Mouse (Mus musculus) hindbrain, embryonic 16.5 days (tissue): ENCODE measurements at regions not wholly inside any gene's neighbourhood (a gene's known extent, or its start where the extent isn't known, plus 50 kb on each side); places are given as distances from the start of the nearest gene placed in this dataset.

Source experiments
- ATAC-seq: fragments of 200-750 bp; cut with Nextera tagmentation; 2 replicates; pipeline ENCODE4 v1.8.0; 2017; ENCODE audit warnings: moderate TSS enrichment, moderate library complexity
- H3K27ac ChIP-seq: fragments of 300-500 bp; sonication (generic); 2 replicates; pipeline ENCODE4 v1.5.1; 2014; ENCODE audit warnings: low read depth, mild to moderate bottlenecking, control low read depth, low read length, moderate library complexity
- H3K27me3 ChIP-seq: fragments of 300-500 bp; sonication (generic); replicated peaks from 2 replicates; pipeline ENCODE4 v1.6.1; 2014; ENCODE audit warnings: low read length; ENCODE audit not compliant: control insufficient read depth, insufficient read depth
- H3K36me3 ChIP-seq: fragments of 300-500 bp; sonication (generic); 2 replicates; pipeline ENCODE4 v1.6.1; 2014; ENCODE audit warnings: mild to moderate bottlenecking, low read length, moderate library complexity, mixed read lengths; ENCODE audit not compliant: control insufficient read depth, insufficient read depth
- H3K4me1 ChIP-seq: fragments of 300-500 bp; sonication (generic); 2 replicates; pipeline ENCODE4 v1.6.1; 2014; ENCODE audit warnings: low read depth, low read length; ENCODE audit not compliant: control insufficient read depth, insufficient read depth
- H3K4me2 ChIP-seq: fragments of 300-500 bp; sonication (generic); 2 replicates; pipeline ENCODE4 v1.6.1; 2014; ENCODE audit warnings: mild to moderate bottlenecking, low read length, control low read depth, moderate library complexity
- H3K4me3 ChIP-seq: fragments of 300-500 bp; sonication (generic); 2 replicates; pipeline ENCODE4 v1.5.1; 2014; ENCODE audit warnings: mild to moderate bottlenecking, low read length, control low read depth, moderate library complexity
- H3K9ac ChIP-seq: fragments of 300-500 bp; sonication (generic); 2 replicates; pipeline ENCODE4 v1.6.1; 2014; ENCODE audit warnings: low read depth, mild to moderate bottlenecking, control low read depth, low read length, moderate library complexity
- H3K9me3 ChIP-seq: fragments of 300-500 bp; sonication (generic); 2 replicates; pipeline ENCODE4 v1.6.1; 2014; ENCODE audit warnings: mild to moderate bottlenecking, low read length, moderate library complexity; ENCODE audit not compliant: control insufficient read depth
- whole genome bisulfite sequencing: fragments of 180-500 bp; shearing (Covaris S2); extraction: QIAGEN DNeasy Blood & Tissue Kit; methylation state at CpG from one replicate; pipeline ENCODE4 v1.1.7; 2014; 5-methylcytosine and 5-hydroxymethylcytosine counted together

GRCm38 (mm10) chr13:78520771-78521170 lies 321.2 kb upstream of the Nr2f1 start:
- no peaks in the 10 kb centered on the region for H3K4me1 ChIP-seq
- no peaks in the 10 kb centered on the region for H3K9me3 ChIP-seq
- no peak overlapping the region for H3K4me3 ChIP-seq
- H3K27me3 ChIP-seq: no peaks in the 10 kb centered on the region
- no peak overlapping the region for H3K4me2 ChIP-seq
- no peak for ATAC-seq
- H3K9ac ChIP-seq: no peak overlapping the region
- WGBS: 93% methylated on average over 1 of the region's 1 CpGs
- H3K27ac ChIP-seq: no peak overlapping the region
- H3K36me3 ChIP-seq: no peaks in the 10 kb centered on the region

- WGBS: 89% methylated on average over 3 of the region's 3 CpGs
- ATAC-seq: no peak
- Histone ChIP-seq H3K4me2 (no peak overlapping the region), H3K9me3 (no peaks in the 10 kb centered on the region), H3K4me3 (no peak overlapping the region), H3K27ac (no peak overlapping the region), H3K9ac (no peak overlapping the region), H3K36me3 (no peaks in the 10 kb centered on the region), H3K4me1 (no peaks in the 10 kb centered on the region), H3K27me3 (no peaks in the 10 kb centered on the region)
These were observed 320.6 kb upstream of the Nr2f1 start for GRCm38 (mm10) chr13:78520186-78520585.

GRCm38 (mm10) chr13:78500551-78500950 lies 301.0 kb upstream of the Nr2f1 start:
- WGBS: 83% methylated on average over 7 of the region's 7 CpGs
- no peaks in the 10 kb centered on the region for H3K27me3 ChIP-seq
- no peak overlapping the region for H3K27ac ChIP-seq
- no peaks in the 10 kb centered on the region for H3K9me3 ChIP-seq
- no peak overlapping the region for H3K4me2 ChIP-seq
- no peak overlapping the region for H3K9ac ChIP-seq
- no peaks in the 10 kb centered on the region for H3K36me3 ChIP-seq
- no peaks in the 10 kb centered on the region for H3K4me1 ChIP-seq
- ATAC-seq: no peak
- no peak overlapping the region for H3K4me3 ChIP-seq

GRCm38 (mm10) chr13:78483760-78484357 lies 284.3 kb upstream of the Nr2f1 start:
- Histone ChIP-seq H3K9me3 (no peaks in the 10 kb centered on the region), H3K36me3 (no peaks in the 10 kb centered on the region), H3K9ac (no peak overlapping the region), H3K27ac (no peak overlapping the region), H3K4me1 (no peaks in the 10 kb centered on the region), H3K4me3 (no peak overlapping the region), H3K27me3 (no peaks in the 10 kb centered on the region), H3K4me2 (no peak overlapping the region)
- no peak for ATAC-seq
- 82% methylated on average over 2 of the region's 2 CpGs for WGBS

GRCm38 (mm10) chr13:78482929-78483759 lies 283.6 kb upstream of the Nr2f1 start:
- 54% methylated on average over 9 of the region's 9 CpGs for WGBS
- H3K9ac ChIP-seq: no peak overlapping the region
- no peaks in the 10 kb centered on the region for H3K27me3 ChIP-seq
- no peaks in the 10 kb centered on the region for H3K4me1 ChIP-seq
- no peak overlapping the region for H3K4me3 ChIP-seq
- no peak overlapping the region for H3K4me2 ChIP-seq
- no peaks in the 10 kb centered on the region for H3K9me3 ChIP-seq
- H3K27ac ChIP-seq: no peak overlapping the region
- no peaks in the 10 kb centered on the region for H3K36me3 ChIP-seq
- peak; percentile 78 for ATAC-seq

- H3K27me3 ChIP-seq: no peaks in the 10 kb centered on the region
- H3K4me3 ChIP-seq: no peak overlapping the region
- H3K9ac ChIP-seq: no peak overlapping the region
- ATAC-seq: no peak
- no peak overlapping the region for H3K4me2 ChIP-seq
- H3K27ac ChIP-seq: no peak overlapping the region
- H3K4me1 ChIP-seq: no peaks in the 10 kb centered on the region
- 57% methylated on average over 2 of the region's 2 CpGs for WGBS
- H3K9me3 ChIP-seq: no peaks in the 10 kb centered on the region
- H3K36me3 ChIP-seq: no peaks in the 10 kb centered on the region
These were observed 251.9 kb upstream of the Nr2f1 start for GRCm38 (mm10) chr13:78451333-78452070.

GRCm38 (mm10) chr13:78446726-78447031 lies 247.1 kb upstream of the Nr2f1 start:
- 56% methylated on average over 5 of the region's 5 CpGs for WGBS
- Histone ChIP-seq H3K36me3 (no peaks in the 10 kb centered on the region), H3K4me1 (peaks cover 6% of the 10 kb centered on the region), H3K9me3 (no peaks in the 10 kb centered on the region), H3K4me2 (peak overlapping the region; percentile 45), H3K9ac (no peak overlapping the region), H3K27ac (no peak overlapping the region), H3K27me3 (no peaks in the 10 kb centered on the region), H3K4me3 (peak overlapping the region; percentile 19; the same call in 1 of the 2 replicates)
- 0 out of 2 replicates have a peak, but pooled peaks have one; percentile 28 for ATAC-seq

GRCm38 (mm10) chr13:78445891-78446725 lies 246.6 kb upstream of the Nr2f1 start:
- Histone ChIP-seq H3K9ac (peak overlapping the region; percentile 38; the same call in 1 of the 2 replicates), H3K36me3 (no peaks in the 10 kb centered on the region), H3K4me1 (peaks cover 6% of the 10 kb centered on the region), H3K27me3 (no peaks in the 10 kb centered on the region), H3K4me3 (peak overlapping the region; percentile 19), H3K27ac (no peak overlapping the region; the same call in 1 of the 2 replicates), H3K9me3 (no peaks in the 10 kb centered on the region), H3K4me2 (peak overlapping the region; percentile 45)
- WGBS: 18% methylated on average over 14 of the region's 14 CpGs
- peak; percentile 86 for ATAC-seq
